Mouse (Mus musculus): Measurements from ENCODE around the gene 2310009B15Rik.

DNA sequence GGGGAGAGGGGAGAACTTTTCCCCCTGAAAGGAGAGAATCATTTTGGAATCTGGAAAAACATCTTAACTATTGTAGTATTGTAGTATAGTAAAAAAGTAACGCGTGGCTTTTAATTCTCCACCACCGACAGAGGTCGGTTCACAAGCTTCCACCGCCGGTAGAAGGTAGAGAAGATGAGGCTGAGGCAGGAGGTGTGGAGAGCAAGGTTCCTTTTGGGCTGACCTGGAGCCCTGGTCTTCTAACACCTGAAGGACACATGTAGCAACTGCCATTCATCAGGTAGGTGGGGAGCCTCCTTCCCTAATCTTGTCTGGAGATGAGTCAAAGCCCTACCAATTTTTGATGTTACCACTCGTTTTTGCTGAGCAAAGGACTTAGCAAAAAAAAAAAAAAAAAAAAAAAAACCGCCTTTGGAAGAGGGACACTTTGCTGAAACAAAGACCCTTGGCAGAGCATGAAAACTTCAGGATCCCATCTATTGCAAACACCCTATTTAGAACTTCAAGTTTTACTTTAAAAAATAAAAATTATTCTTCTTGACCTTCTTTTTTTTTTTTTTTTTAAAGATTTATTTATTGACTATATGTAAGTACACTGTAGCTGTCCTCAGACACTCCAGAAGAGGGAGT is 7.0 kb downstream of the 2310009B15Rik start:
- TF ChIP-seq GATA1 (IDR thresholded peaks at IDR 0.05; ENCODE audit: low read length) (no peak), TAL1 (IDR thresholded peaks at IDR 0.05; ENCODE audit: low read length) (no peak)

All from erythroblast, embryonic 14.5 days (primary cell).